Mouse (Mus musculus) megakaryocyte, embryonic 14.5 days (primary cell): Measurements from ENCODE around the gene Igsf8. TPM values are rescaled to one million over a fixed set of nuclear protein-coding genes. Genes with fewer than 3 reads are reported as not detected.

Experiments used
- H3K27me3 ChIP-seq: replicated peaks from 2 replicates; pipeline ENCODE3; 2012; ENCODE audit warnings: inconsistent platforms
- H3K36me3 ChIP-seq: replicated peaks from 2 replicates; pipeline ENCODE3; 2012; ENCODE audit warnings: low read length, inconsistent platforms, mixed read lengths
- H3K4me1 ChIP-seq: 2 replicates; pipeline ENCODE4 v1.6.1; 2012; ENCODE audit warnings: inconsistent platforms
- H3K4me3 ChIP-seq: replicated peaks from 2 replicates; pipeline ENCODE3; 2012; ENCODE audit warnings: moderate library complexity, mild to moderate bottlenecking, inconsistent platforms
- H3K9me3 ChIP-seq: 2 replicates; pipeline ENCODE4 v1.6.1; 2012; ENCODE audit warnings: inconsistent platforms
- FLI1 ChIP-seq: IDR thresholded peaks from 2 replicates; pipeline ENCODE4 v1.6.1; 2012; ENCODE audit warnings: low read length, inconsistent platforms, mixed read lengths
- GATA1 ChIP-seq: IDR thresholded peaks from 3 replicates; pipeline ENCODE4 v1.6.1; 2012; ENCODE audit warnings: mixed read lengths, low read length, inconsistent platforms, borderline replicate concordance
- polyA plus RNA-seq: library from polyadenylated mRNA; stranded (reverse); fragments of >175 nt; gene quantifications from 2 replicates; pipeline ENCODE4 v1.2.3, GENCODE M21; 2012; ENCODE audit warnings: low replicate concordance; ENCODE audit not compliant: insufficient read depth

Gene Igsf8
- polyA plus RNA-seq, 1 experiment, result 46.3 TPM

DNA sequence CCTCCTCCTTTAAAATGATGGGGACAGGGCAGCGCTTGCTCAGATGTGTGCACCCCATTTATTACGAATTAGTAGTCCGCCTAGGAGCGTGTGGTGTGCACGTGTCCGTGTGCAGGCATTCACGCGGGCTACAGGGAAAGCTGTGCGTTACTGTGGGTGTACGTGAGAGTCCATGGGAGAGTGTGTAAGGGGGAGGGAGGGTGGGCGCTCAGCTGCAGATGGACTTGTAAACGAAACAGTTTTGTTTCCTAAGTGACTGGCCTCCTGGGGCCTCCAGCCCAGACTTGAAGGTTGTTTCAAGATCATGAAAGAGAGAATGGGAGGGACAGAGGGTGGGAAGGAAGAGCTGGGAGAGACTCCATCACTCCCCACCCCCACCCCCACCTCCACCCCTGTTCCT is 39.7 kb downstream of the Igsf8 start:
- H3K27me3 ChIP-seq, result peaks cover 65% of the 10 kb centered on the region
- no peaks in the 10 kb centered on the region for H3K9me3 ChIP-seq
- H3K36me3 ChIP-seq, result no peaks in the 10 kb centered on the region
- no peak overlapping the region for H3K4me3 ChIP-seq
- H3K4me1 ChIP-seq, result peaks cover 44% of the 10 kb centered on the region
- no peak for TF ChIP-seq FLI1
- TF ChIP-seq GATA1, result no peak

GRCm38 (mm10) chr1:172302311-172302710 is 40.9 kb downstream of the Igsf8 start:
- H3K27me3 ChIP-seq, result peaks cover 57% of the 10 kb centered on the region

GRCm38 (mm10) chr1:172302851-172303250 is 41.4 kb downstream of the Igsf8 start:
- Histone ChIP-seq H3K4me3 (peak overlapping the region; percentile 28), H3K27me3 (peaks cover 53% of the 10 kb centered on the region), H3K9me3 (no peaks in the 10 kb centered on the region), H3K36me3 (no peaks in the 10 kb centered on the region), H3K4me1 (peaks cover 53% of the 10 kb centered on the region)
- TF ChIP-seq FLI1 (no peak), GATA1 (no peak)

More at GRCm38 (mm10) chr1:172302311-172302710, 40.9 kb downstream of the Igsf8 start:
- Histone ChIP-seq H3K4me3 (no peak overlapping the region), H3K9me3 (no peaks in the 10 kb centered on the region), H3K36me3 (no peaks in the 10 kb centered on the region), H3K4me1 (peaks cover 55% of the 10 kb centered on the region)
- TF ChIP-seq FLI1 (no peak), GATA1 (no peak)

DNA sequence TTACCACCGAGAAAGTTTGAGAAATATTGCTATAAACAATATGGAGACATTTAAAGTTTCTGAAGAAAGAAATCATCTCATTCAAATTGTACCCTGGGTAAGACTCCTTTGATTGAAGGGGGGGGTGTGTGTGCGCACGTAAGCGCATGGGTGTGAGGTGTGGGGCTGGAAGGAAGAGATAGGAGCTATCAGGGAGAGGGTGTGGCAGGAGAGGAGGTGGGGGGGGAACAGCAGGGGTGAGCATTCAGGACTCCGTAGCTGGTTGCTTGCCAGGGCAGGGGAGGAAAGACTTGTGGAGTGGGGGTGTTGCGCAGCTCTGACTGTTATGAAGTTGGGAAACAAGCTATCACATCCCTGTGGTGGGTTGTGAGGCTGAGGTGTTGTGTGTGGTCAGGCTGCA is 43.0 kb downstream of the Igsf8 start:
- Histone ChIP-seq H3K9me3 (no peaks in the 10 kb centered on the region), H3K4me1 (peaks cover 55% of the 10 kb centered on the region), H3K27me3 (peaks cover 47% of the 10 kb centered on the region), H3K36me3 (no peaks in the 10 kb centered on the region), H3K4me3 (no peak overlapping the region)
- no peak for TF ChIP-seq GATA1
- TF ChIP-seq FLI1, result no peak

DNA sequence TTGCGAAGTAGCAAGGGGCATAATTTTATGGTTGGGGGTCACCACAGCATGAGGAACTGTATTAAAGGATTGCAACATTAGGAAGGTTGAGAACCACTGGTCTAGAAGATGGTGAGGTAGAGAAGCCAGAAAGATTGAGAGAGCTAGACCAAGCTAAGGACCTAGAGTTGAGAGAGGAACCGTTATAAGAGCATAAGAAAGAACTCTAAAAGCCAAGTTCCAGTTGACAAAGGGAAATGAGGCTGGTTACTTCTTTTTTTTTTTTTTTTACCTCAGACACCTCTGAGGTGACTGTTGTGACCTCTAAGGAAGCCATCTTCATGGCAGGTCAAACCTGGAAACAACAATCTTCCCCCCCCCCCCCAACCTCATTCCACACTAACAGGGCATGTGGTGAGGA is 43.7 kb downstream of the Igsf8 start:
- Histone ChIP-seq H3K4me3 (no peak overlapping the region), H3K36me3 (no peaks in the 10 kb centered on the region), H3K27me3 (peaks cover 41% of the 10 kb centered on the region), H3K4me1 (peaks cover 62% of the 10 kb centered on the region), H3K9me3 (no peaks in the 10 kb centered on the region)
- TF ChIP-seq FLI1 (no peak), GATA1 (no peak)

GRCm38 (mm10) chr1:172305635-172306034 is 44.2 kb downstream of the Igsf8 start:
- H3K9me3 ChIP-seq, result no peaks in the 10 kb centered on the region
- peaks cover 37% of the 10 kb centered on the region for H3K27me3 ChIP-seq
- peak overlapping the region; percentile 81 for H3K4me3 ChIP-seq
- H3K4me1 ChIP-seq, result peaks cover 64% of the 10 kb centered on the region
- TF ChIP-seq FLI1 (no peak), GATA1 (no peak)
- H3K36me3 ChIP-seq, result no peaks in the 10 kb centered on the region

DNA sequence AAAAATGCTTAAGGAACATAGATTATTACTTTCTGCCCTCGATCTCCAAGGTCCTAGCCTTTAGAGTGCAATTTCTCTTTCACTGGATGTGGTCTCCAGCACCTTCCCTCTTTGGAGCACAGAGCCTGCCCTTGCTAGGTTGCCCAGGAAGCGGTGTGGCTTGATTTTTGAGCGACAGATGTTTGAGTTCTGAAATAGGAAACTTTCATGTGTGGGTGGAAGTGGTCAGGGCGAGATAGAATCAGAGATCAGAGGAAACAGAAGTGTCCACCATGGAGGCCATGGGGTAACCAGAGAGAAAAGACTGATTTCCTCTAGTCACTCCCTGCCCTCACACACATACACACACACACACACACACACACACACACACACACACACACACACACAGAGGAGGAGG is 44.8 kb downstream of the Igsf8 start:
- TF ChIP-seq FLI1 (no peak), GATA1 (no peak)
- Histone ChIP-seq H3K4me3 (peak overlapping the region; percentile 81), H3K27me3 (peaks cover 32% of the 10 kb centered on the region), H3K9me3 (no peaks in the 10 kb centered on the region), H3K4me1 (peaks cover 69% of the 10 kb centered on the region), H3K36me3 (no peaks in the 10 kb centered on the region)

GRCm38 (mm10) chr1:172306885-172307284 is 45.4 kb downstream of the Igsf8 start:
- no peaks in the 10 kb centered on the region for H3K9me3 ChIP-seq
- peak overlapping the region; percentile 50 for H3K4me3 ChIP-seq
- H3K36me3 ChIP-seq, result no peaks in the 10 kb centered on the region
- H3K4me1 ChIP-seq, result peaks cover 76% of the 10 kb centered on the region
- TF ChIP-seq FLI1 (no peak), GATA1 (no peak)
- peaks cover 32% of the 10 kb centered on the region for H3K27me3 ChIP-seq

- no peak for TF ChIP-seq GATA1
- no peak for TF ChIP-seq FLI1
- Histone ChIP-seq H3K4me1 (peaks cover 75% of the 10 kb centered on the region), H3K4me3 (no peak overlapping the region)
Measured at GRCm38 (mm10) chr1:172307936-172308335, 46.5 kb downstream of the Igsf8 start.

DNA sequence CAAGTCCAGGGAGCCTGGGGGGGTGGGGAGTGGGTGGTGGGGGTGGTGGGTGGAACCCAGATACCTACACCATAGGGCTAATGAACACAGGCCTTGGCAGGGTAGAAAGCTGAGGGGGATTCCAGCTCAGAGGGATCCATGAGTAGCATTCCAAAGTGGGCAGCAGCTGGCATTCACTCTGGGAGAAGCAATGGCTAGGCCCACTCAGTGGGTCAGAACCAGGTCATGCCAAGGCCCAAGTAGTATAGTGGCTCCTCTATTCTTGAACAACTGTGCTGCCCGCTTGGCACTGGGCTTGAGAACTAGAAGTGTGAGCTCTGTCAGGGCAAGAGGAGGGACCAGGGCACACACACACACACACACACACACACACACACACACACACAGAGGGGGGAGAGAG is 47.0 kb downstream of the Igsf8 start:
- peaks cover 20% of the 10 kb centered on the region for H3K27me3 ChIP-seq
- no peaks in the 10 kb centered on the region for H3K9me3 ChIP-seq
- H3K4me3 ChIP-seq, result no peak overlapping the region
- no peak for TF ChIP-seq FLI1
- no peak for TF ChIP-seq GATA1
- peaks cover 75% of the 10 kb centered on the region for H3K4me1 ChIP-seq
- H3K36me3 ChIP-seq, result no peaks in the 10 kb centered on the region

More at GRCm38 (mm10) chr1:172307936-172308335, 46.5 kb downstream of the Igsf8 start:
- Histone ChIP-seq H3K27me3 (peaks cover 24% of the 10 kb centered on the region), H3K36me3 (no peaks in the 10 kb centered on the region), H3K9me3 (no peaks in the 10 kb centered on the region)
